Mouse (Mus musculus) duodenum, adult 2 months (tissue): ENCODE measurements around the gene Stk11. TPM values are rescaled to one million over a fixed set of nuclear protein-coding genes. Genes with fewer than 3 reads are reported as not detected.

ENCODE experiments used
- polyA plus RNA-seq: library from polyadenylated mRNA; depleted of rRNA; stranded (reverse); fragments of >200 nt; gene quantifications from 2 replicates; pipeline ENCODE4 v1.2.3, GENCODE M21; 2012; ENCODE audit warnings: low replicate concordance; rRNA removed

Gene Stk11
- polyA plus RNA-seq: 105 and 121 TPM in 2 replicates

DNA sequence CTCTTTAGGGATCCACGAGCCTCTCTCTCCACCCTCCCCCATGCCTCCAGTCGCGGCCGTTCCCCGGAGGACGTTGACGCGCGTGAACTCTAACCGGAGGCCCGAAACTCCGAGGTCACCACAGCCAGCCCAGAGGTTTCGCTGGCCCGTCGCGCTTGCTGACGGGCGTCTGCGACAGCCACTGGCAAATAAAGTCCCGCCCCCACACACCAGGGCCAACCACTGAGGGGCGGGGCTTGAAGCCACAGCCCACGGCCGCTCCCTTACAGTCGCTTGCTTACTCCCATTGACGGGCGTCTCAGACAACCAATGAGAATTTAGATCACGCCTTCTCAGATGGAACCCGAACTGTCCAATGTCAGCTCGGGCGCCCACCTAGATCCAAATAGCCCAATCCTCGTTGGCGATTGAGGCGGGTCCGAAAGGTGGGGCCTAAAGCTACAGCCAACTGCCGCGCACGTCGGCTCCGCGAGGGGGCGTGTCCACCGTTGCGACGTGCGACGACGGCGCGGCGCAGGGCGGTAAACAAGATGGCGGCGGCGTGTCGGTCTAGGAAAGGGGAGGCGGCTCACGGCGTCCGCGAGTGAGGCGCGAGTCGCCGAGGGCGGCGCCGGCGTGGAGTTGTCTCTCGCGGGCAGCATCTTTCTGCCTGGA lies at the start of gene Stk11:
Stk11 (plus strand) TSS at position 514 of the 654 bp plus-strand sequence.

GRCm38 (mm10) chr10:80105460-80105859 lies 10.1 kb upstream of the Stk11 start, which contains the start of gene Sbno2:
Sbno2 (minus strand) TSS chr10:80105571.

DNA sequence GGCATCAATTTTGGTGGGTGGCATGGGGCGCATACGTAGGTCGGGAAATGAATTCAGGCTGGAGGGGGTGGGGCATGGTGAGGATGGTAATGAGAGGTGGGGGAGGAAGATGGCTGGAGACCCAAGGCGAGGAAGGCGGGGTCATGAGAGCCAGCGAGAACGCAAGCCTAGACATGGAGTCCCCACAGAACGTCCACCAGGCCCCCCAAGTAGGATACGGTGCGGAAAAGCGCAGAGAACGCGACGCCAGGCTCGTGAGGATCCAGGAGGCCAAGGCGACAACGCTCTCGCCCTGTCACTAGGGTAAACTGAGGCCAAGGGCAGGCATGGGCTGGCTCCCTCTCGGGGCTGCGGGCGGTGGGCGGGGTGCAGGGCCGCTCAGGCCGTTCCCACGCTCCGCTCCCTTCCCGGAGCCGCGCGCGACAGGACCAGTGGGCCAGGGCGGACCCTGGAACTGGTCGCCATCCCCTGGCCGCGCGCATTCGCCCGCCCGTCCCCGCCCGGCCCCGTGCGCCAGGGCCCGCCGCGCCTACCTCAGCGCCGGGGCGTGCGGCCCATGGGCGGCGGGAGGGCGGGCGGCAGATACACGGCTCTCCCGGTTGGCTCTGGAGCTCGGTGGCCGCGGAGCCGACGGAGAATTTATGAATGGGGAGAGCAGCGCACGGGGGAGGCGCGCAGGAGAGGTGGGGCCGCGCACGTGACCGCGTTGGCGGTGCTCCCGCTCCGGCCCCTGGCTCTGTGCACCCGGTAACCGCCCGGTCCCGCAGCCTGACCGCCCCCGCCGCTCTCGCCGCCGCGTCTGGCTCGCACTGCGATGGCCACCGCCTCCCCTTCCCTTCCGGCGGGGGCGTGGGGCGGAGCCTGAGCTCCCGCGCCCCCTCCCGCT lies 23.2 kb downstream of the Stk11 start, which contains the start of gene Atp5d:
Atp5d (plus strand) TSS at position 80 of the 886 bp plus-strand sequence.

GRCm38 (mm10) chr10:80140666-80141035 lies 25.0 kb downstream of the Stk11 start, which contains the start of gene Cbarp:
Cbarp (minus strand) TSS chr10:80140835.

GRCm38 (mm10) chr10:80147719-80148601 lies 32.4 kb downstream of the Stk11 start, which contains the start of gene Midn:
Midn (plus strand) TSS chr10:80148272.

GRCm38 (mm10) chr10:80165392-80166128 lies 50.0 kb downstream of the Stk11 start, which contains the start of gene Cirbp:
Cirbp (plus strand) TSS chr10:80165985.

DNA sequence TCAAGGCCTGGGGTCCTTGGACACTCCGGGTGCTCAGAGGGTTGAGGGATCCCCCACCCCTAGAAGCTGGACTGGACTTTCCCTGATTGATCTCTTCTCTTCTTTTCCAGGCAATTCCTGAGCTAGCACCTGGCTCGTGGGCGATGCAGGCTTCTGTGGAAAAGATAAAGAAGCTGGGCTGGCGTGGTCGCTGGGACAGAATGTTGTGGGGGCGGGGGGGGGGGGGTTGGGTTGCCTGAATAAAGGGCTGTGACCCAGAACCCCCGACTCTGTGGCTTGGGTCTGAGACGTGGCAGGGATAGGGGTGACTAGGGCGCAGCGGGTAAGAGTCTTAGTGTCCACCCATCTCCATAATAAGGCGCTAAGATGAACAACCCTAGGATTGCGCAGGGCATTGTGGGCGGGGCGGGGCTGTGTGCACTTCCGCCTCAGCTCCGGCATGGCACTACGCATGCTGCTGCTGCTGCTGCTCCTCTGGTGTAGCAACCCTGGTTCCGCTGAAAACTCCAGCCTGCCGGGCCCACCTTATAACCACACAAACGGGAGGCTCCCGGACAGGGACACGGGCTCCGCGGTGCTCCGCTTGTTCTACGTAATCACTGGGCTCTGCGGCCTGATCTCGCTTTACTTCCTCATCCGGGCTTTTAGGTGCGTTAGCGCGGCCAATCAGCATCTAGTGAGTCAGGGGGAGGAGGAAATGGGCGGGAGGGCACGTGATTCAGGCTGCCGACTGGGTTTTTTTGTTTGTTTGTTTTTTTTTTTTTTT lies 57.1 kb downstream of the Stk11 start, which contains the start of gene 1600002K03Rik:
1600002K03Rik (plus strand) TSS at position 418 of the 766 bp plus-strand sequence.

GRCm38 (mm10) chr10:80179068-80180051 lies 63.8 kb downstream of the Stk11 start, which contains the start of gene Efna2:
Efna2 (plus strand) TSS chr10:80179482.

Other genes with a start within 250 kb of the Stk11 start
- 3.8 and 5.3 TPM in 2 replicates for gene Prtn3, start 241.3 kb upstream of the Stk11 start, polyA plus RNA-seq
- 6.1 and 11.4 TPM in 2 replicates for gene Plppr3, start 241.2 kb upstream of the Stk11 start, polyA plus RNA-seq
- not detected in 2 replicates for gene Elane, start 229.6 kb upstream of the Stk11 start, polyA plus RNA-seq
- 12.8 and 564 TPM in 2 replicates for gene Cfd, start 224.9 kb upstream of the Stk11 start, polyA plus RNA-seq
- 44.8 and 49.2 TPM in 2 replicates for gene Med16, start 206.9 kb upstream of the Stk11 start, polyA plus RNA-seq
- gene Gm26602, start 204.9 kb upstream of the Stk11 start, polyA plus RNA-seq: not detected in 2 replicates
- gene Kiss1r, start 198.8 kb upstream of the Stk11 start, polyA plus RNA-seq: 5.1 and 5.6 TPM in 2 replicates
- gene R3hdm4, start 194.6 kb upstream of the Stk11 start, polyA plus RNA-seq: 102 and 133 TPM in 2 replicates
- gene Arid3a, start 188.8 kb upstream of the Stk11 start, polyA plus RNA-seq: 8.1 and 9.4 TPM in 2 replicates
- 32.5 and 36.7 TPM in 2 replicates for gene Wdr18, start 155.7 kb upstream of the Stk11 start, polyA plus RNA-seq
- gene Grin3b, start 145.1 kb upstream of the Stk11 start, polyA plus RNA-seq: 0.13 TPM in 1 of 2 replicates, not detected in the other
- 473 and 724 TPM in 2 replicates for gene Tmem259, start 131.5 kb upstream of the Stk11 start, polyA plus RNA-seq
- gene Cnn2, start 127.2 kb upstream of the Stk11 start, polyA plus RNA-seq: 47.4 and 53.3 TPM in 2 replicates
- 22.5 and 27.6 TPM in 2 replicates for gene Abca7, start 119.3 kb upstream of the Stk11 start, polyA plus RNA-seq
- gene Arhgap45, start 99.2 kb upstream of the Stk11 start, polyA plus RNA-seq: 16.6 and 28.8 TPM in 2 replicates
- gene Polr2e, start 76.0 kb upstream of the Stk11 start, polyA plus RNA-seq: 82.1 and 91.1 TPM in 2 replicates
- 1,699 and 1,725 TPM in 2 replicates for gene Gpx4, start 68.6 kb upstream of the Stk11 start, polyA plus RNA-seq
- 63.5 and 95.0 TPM in 2 replicates for gene Sbno2, start 10.2 kb upstream of the Stk11 start, polyA plus RNA-seq
- gene Atp5d, start 22.8 kb downstream of the Stk11 start, polyA plus RNA-seq: 5,808 and 7,935 TPM in 2 replicates
- 6.3 and 6.6 TPM in 2 replicates for gene Cbarp, start 25.0 kb downstream of the Stk11 start, polyA plus RNA-seq
- 198 and 360 TPM in 2 replicates for gene Midn, start 32.5 kb downstream of the Stk11 start, polyA plus RNA-seq
- 46.7 and 55.3 TPM in 2 replicates for gene Cirbp, start 50.2 kb downstream of the Stk11 start, polyA plus RNA-seq
- gene 1600002K03Rik, start 57.1 kb downstream of the Stk11 start, polyA plus RNA-seq: 12.6 and 12.7 TPM in 2 replicates
- 2.0 and 2.2 TPM in 2 replicates for gene Efna2, start 63.7 kb downstream of the Stk11 start, polyA plus RNA-seq
- 14.5 and 19.2 TPM in 2 replicates for gene Mum1, start 110.6 kb downstream of the Stk11 start, polyA plus RNA-seq
- 967 and 1,434 TPM in 2 replicates for gene Ndufs7, start 133.3 kb downstream of the Stk11 start, polyA plus RNA-seq
- 15.1 and 43.1 TPM in 2 replicates for gene Gamt, start 145.2 kb downstream of the Stk11 start, polyA plus RNA-seq
- 104 and 128 TPM in 2 replicates for gene Dazap1, start 145.7 kb downstream of the Stk11 start, polyA plus RNA-seq
- 739 and 1,199 TPM in 2 replicates for gene Rps15, start 176.7 kb downstream of the Stk11 start, polyA plus RNA-seq
- 0.88 and 1.1 TPM in 2 replicates for gene Apc2, start 180.2 kb downstream of the Stk11 start, polyA plus RNA-seq
- gene 2310011J03Rik, start 204.7 kb downstream of the Stk11 start, polyA plus RNA-seq: 52.1 and 92.1 TPM in 2 replicates
- 37.6 and 47.6 TPM in 2 replicates for gene Pcsk4, start 213.7 kb downstream of the Stk11 start, polyA plus RNA-seq
- gene Reep6, start 214.2 kb downstream of the Stk11 start, polyA plus RNA-seq: 257 and 279 TPM in 2 replicates
- 113 and 171 TPM in 2 replicates for gene Adamtsl5, start 232.6 kb downstream of the Stk11 start, polyA plus RNA-seq
- 2.4 and 7.5 TPM in 2 replicates for gene Plk5, start 240.7 kb downstream of the Stk11 start, polyA plus RNA-seq